Mouse (Mus musculus) myocyte (in vitro differentiated cells): ENCODE data around the gene Ada.

Source experiments
- E2F4 ChIP-seq: IDR thresholded peaks from one replicate; pipeline ENCODE4 v1.6.1; 2011; ENCODE audit warnings: mild to moderate bottlenecking, control low read depth, moderate library complexity; ENCODE audit not compliant: insufficient read depth
- MYOG ChIP-seq, 3 experiments: IDR thresholded peaks; one replicate each; pipeline ENCODE4 v1.6.1; 2011; ENCODE audit warnings: control low read depth in 2 of 3, low read depth in 2 of 3, mild to moderate bottlenecking in 2 of 3; ENCODE audit not compliant: insufficient read length in 2 of 3, control insufficient read depth in 1 of 3, insufficient read depth in 1 of 3
- POLR2A ChIP-seq: IDR thresholded peaks from one replicate; pipeline ENCODE4 v1.6.1; 2011; ENCODE audit warnings: low read depth, mild to moderate bottlenecking, control low read depth, moderate library complexity; ENCODE audit not compliant: insufficient read length
- POLR2AphosphoS2 ChIP-seq: IDR thresholded peaks from one replicate; pipeline ENCODE4 v1.6.1; 2011; ENCODE audit warnings: low read depth, control low read depth; ENCODE audit not compliant: insufficient read length
- TCF12 ChIP-seq: IDR thresholded peaks from one replicate; pipeline ENCODE4 v1.6.1; 2011; ENCODE audit warnings: mild to moderate bottlenecking, control low read depth; ENCODE audit not compliant: poor library complexity, insufficient read depth, severe bottlenecking
- USF1 ChIP-seq: IDR thresholded peaks from one replicate; pipeline ENCODE4 v1.6.1; 2011; ENCODE audit warnings: low read depth, mild to moderate bottlenecking, control low read depth, moderate library complexity

GRCm38 (mm10) chr2:163696763-163697162 is 53.3 kb downstream of the Ada start:
- no peak for TF ChIP-seq TCF12
- TF ChIP-seq POLR2A, result no peak
- no peak for TF ChIP-seq MYOG (IDR thresholded peaks at IDR 0.05; ENCODE audit: control insufficient read depth in 1 of 3, insufficient read depth in 1 of 3, insufficient read length in 2 of 3, low read depth in 2 of 3)
- TF ChIP-seq POLR2AphosphoS2, result no peak
- TF ChIP-seq USF1, result no peak
- no peak for TF ChIP-seq E2F4
